Mouse (Mus musculus) CD8-positive naive resting alpha-beta T cell, adult 2 months (primary cell): ENCODE measurements around the gene Gm28778.
"Not testable (repeated sequence)": the region's sequence is repeated elsewhere in the genome, so short reads cannot be mapped to it uniquely, and the experiment has no call there.

Experiments used
- DNase-seq, 2 experiments: peaks; one replicate each; pipeline ENCODE4 v3.0.0; 2022; ENCODE audit warnings: low read depth in 2 of 2, low spot score in 2 of 2

Gene Gm28778

DNA sequence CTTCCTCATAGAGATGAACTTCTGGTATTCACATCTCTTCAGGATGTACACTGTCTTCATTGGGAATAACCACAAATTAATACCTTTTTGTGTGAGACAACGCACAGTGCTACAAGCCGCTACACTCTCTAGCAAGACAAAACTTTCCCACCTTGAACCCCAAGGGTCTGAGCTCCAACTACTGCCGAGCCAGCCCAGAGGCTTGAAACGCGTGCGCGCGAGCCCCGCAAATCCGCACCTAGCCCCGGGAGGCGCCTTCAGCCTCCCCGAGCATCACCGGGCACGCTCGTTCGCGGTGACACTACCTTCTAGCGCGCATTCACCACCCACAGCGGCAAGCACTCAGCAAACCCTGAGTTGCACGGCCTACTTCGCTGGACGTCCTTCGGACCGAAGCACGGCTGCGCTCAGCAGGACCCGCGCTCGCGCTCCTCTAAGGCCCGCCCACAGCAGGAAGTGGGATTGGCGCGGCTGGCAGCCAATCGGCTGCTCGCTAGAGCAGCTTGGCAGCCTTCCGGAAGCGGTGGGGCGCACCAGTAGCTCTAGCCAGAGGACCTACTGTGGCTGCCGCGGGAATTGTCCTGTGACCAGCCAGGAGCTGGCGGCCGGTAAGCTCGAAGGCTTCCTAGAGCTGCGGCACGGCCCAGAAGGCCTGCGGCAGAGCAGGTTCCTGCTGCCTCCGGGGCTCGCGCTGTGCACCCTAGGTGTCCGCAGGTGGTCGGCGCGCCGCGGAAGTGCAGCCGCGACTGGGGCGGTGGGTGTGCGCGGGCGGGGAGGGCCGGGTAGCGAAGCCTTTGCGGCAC, at the start of gene Gm28778, which contains the start of the genes Pms1 and Ormdl1:
Gene Gm28778 (plus strand): TSS at position 531 of the 803 bp plus-strand sequence.
Gene Pms1 (minus strand): TSS at position 438 of the 803 bp plus-strand sequence.
Gene Ormdl1 (plus strand): TSS at position 515 of the 803 bp plus-strand sequence.
- peak; percentile 76 to 81 for DNase-seq

- DNase-seq: not testable (repeated sequence)
Observed at GRCm38 (mm10) chr1:53264958-53265612, 31.8 kb upstream of the Gm28778 start.

DNA sequence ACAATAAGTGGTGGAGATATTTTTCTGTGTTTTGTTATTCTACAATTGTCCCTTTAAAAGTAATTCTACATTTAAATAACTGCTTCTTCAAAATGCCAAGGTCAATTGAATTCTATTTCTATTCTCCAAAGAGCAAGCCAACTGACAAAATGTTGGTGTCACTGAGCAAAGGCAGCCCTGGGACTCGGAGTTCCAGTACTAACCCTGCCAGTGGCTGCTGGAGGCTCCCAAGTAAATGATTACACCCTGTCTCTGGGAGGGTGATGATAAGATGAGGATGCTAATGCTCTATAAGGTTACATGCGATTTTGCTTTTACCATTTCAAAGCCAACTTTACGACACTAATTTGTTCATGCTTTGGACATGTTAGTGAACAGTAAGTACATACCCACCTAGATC, 27.0 kb upstream of the Gm28778 start:
- DNase-seq: no peak

DNA sequence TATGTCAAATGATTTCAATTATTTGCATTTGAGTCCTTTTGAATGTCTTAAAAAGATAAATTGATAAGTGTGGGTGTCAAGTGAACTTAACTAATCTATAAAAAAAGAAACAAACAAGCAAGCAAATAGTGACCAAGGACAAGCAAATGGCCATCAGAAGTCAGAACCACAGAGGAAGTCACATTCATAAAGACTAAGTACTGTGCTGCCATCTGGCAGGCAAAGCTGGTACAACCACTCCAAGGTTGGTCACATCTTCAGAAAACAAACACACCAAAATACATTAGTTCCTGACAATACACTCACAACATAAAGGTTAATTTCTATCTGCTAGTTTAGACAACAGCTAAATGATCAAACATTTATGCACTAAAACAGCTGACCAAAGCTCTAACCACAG, 24.3 kb upstream of the Gm28778 start:
- DNase-seq: no peak

DNA sequence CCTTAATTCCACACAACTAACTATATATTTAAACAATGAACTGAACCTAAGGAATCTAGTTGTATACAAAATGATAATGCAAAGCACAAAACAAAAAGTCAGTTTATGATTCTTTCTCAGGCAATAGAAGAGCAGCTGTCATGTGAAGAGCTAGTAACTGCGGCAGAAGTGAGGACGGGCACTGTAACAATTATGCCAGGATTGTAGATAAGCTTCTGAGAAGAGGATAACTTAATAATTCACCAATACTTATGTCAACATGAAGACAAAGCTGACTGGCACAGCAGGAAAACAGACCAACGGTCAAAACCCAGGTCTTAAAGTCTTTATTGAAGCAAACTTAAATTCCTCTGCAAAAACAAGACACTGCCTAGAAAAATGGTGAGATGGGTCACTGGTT, 5.7 kb upstream of the Gm28778 start:
- no peak for DNase-seq

- no peak for DNase-seq
Observed at GRCm38 (mm10) chr1:53300506-53300905, 3.6 kb downstream of the Gm28778 start.

DNA sequence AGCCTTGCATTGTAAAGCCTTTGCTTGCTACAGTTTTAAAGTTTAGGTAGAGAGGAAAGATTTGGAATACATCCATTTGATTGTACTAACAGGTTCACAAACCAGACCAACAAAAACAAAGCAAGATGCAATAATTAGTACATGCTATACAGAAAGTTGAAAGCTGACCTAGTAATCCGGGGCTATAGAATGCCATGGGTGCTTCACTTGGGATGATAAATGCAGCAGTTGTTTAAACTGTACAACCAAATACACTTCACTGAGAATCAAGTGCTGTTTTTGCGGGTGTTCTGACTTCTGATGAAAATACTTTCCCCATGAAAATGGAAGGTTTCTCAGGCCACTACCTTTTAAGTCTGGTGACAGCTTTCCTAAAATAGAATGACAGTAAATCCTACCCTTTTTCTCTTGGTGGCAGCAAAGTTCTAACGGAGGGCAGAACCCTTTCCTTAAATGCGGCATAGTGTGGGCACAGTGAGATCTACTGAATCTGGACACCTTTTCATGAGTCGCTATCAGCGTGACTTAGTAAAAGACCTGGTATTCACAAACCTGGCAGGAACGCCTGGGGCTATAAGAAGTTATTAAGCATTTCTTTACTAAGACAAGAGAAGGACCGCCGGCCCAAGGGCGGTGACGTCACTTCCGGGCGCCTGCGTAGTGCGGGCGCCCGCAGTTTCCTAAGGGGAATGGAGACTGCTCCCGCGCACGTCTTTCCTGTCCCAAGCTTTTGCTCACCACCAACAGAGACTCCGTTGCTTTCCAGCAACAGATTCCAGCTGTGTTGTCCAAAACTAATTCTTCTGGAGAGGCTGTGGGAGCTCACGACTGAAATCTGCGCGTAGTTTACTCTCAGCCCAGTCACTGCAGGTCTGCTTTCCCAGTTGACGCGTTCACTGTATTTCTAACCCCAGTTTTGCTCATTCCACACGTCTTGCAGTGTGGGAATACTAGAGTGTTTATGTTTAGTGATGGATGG, 16.4 kb downstream of the Gm28778 start, which contains the start of gene Osgepl1:
Gene Osgepl1 (plus strand): TSS at position 636 of the 979 bp plus-strand sequence.
- DNase-seq: peak; percentile 65 to 69

- no peak for DNase-seq
Observed at GRCm38 (mm10) chr1:53321662-53322344, 24.9 kb downstream of the Gm28778 start.

DNA sequence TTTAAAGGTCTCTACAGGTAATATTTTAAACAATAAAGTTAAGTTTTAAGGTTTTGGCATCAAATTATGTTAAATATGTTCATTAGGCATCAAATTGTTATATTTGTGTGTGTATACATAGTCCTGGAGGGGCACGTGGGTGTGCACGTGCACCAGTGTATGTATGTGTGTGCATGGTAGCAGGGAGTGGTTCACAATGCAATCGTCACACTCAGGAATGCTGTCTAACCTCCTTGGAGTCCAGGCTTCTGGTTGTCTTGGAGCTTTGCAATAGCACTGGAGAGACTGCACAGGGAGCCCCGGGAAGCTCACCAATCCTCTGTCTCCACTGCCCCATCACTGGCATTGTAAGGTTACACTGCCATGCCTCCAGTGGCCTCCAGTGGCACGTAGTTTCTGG, 26.3 kb downstream of the Gm28778 start:
- no peak for DNase-seq

GRCm38 (mm10) chr1:53324277-53324676, 27.4 kb downstream of the Gm28778 start:
- DNase-seq: no peak

DNA sequence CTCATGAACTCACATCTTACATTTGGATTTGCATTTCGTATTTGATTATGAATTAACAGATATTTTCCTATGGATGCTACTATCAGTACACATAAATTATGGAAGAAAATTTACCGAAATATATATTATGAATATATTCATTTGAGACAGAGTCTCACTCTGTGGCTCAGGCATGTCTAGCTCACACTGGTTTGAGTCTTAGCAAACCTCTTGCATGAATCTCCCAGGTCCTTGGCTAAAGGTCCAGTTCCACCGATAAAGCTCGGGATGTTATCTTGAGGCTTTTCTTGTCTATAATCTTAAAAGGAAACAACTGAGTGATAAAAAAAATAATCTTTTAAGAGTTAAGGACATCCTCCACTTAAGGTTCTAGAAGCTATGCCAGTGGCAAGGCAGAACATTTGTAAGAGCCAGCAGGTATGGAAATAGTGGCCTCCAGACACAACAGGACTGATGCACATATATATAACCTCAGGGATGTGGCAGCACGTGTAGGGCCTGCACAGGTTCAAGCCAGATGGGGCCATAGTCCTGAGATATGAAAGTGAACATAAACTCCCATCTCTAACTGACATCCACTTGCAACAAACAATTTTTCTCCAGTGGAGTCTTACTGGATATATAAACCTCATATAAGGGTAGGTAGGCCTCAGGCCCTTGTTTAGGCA, 28.1 kb downstream of the Gm28778 start:
- DNase-seq: no peak

GRCm38 (mm10) chr1:53333527-53333926, 36.6 kb downstream of the Gm28778 start:
- not testable (repeated sequence) for DNase-seq

GRCm38 (mm10) chr1:53335465-53335864, 38.6 kb downstream of the Gm28778 start:
- no peak for DNase-seq

- not testable (repeated sequence) for DNase-seq
Observed at GRCm38 (mm10) chr1:53337403-53337802, 40.5 kb downstream of the Gm28778 start.

- DNase-seq: no peak
Observed at GRCm38 (mm10) chr1:53341071-53341470, 44.2 kb downstream of the Gm28778 start.

DNA sequence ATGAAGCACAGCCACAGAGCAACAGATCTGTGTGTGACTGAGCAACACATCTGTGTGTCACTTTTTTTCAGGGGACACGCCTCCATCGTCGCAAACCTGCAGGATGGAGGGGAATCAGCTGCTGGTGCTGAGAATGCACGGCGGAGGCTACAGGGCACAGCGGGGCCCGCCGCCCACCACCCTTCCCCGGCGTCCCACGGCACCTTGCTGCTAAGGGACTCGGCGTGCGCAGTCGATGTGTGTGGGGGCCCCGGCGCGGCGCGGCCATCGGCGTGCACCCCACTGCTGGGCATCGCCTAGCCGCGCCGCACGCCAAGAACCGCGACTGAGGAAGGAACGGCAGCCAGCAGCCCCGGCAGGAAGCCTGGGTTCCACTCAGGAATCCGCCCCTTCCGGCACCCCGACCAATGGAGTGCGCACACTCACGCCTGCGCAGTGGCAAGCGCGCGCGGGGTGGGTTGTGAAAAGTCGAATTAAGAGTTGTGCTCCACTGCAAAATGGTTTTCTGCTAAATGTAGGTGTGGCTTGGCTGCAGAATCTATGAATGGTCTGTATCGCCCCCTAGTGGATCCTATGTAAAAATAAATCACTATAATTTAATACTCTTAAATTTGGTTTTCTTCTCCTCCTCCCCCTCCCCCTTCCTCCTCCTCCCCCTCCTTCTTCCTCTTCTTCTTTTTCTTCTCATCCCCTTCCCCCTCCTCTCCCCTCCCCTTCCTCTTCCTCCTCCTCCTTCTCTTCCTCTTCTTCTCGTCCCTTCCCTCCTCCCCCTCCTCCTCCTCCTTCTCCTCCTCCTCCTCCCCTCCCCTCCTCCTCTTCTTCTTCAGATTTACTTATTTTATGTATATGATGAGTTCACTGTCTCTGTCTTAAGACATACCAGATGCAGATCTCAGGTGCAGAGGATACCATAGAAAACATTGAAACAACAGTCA, 55.7 kb downstream of the Gm28778 start, which contains the start of the genes Asdurf, Gm28551 and Asnsd1:
Gene Asdurf (minus strand): TSS at position 293 of the 935 bp plus-strand sequence.
Gene Gm28551 (minus strand): TSS at position 341 of the 935 bp plus-strand sequence.
Gene Asnsd1 (minus strand): TSS at position 426 of the 935 bp plus-strand sequence.
- peak; percentile 98 to 99 for DNase-seq

GRCm38 (mm10) chr1:53358988-53359387, 62.1 kb downstream of the Gm28778 start:
- DNase-seq: no peak
